Mouse (Mus musculus) erythroblast, embryonic 14.5 days (primary cell): ENCODE measurements around the gene Alpk1. TPM values are rescaled to one million over a fixed set of nuclear protein-coding genes. Genes with fewer than 3 reads are reported as not detected.

Experiments
- H3K27me3 ChIP-seq: 2 replicates; pipeline ENCODE4 v1.6.1; 2012; ENCODE audit warnings: inconsistent platforms; ENCODE audit not compliant: control insufficient read depth
- H3K36me3 ChIP-seq: 2 replicates; pipeline ENCODE4 v1.6.1; 2012; ENCODE audit warnings: mild to moderate bottlenecking, inconsistent platforms; ENCODE audit not compliant: control insufficient read depth
- H3K4me1 ChIP-seq: 2 replicates; pipeline ENCODE4 v1.6.1; 2012; ENCODE audit warnings: inconsistent platforms; ENCODE audit not compliant: control insufficient read depth
- H3K4me3 ChIP-seq: replicated peaks from 2 replicates; pipeline ENCODE3; 2012; ENCODE audit warnings: moderate library complexity, mild to moderate bottlenecking, inconsistent platforms
- H3K9me3 ChIP-seq: 2 replicates; pipeline ENCODE4 v1.6.1; 2012; ENCODE audit warnings: low read length, inconsistent platforms, mixed read lengths; ENCODE audit not compliant: control insufficient read depth
- GATA1 ChIP-seq: IDR thresholded peaks from 2 replicates; pipeline ENCODE4 v1.6.1; 2012; ENCODE audit warnings: low read length, inconsistent platforms, mixed read lengths
- TAL1 ChIP-seq: IDR thresholded peaks from 3 replicates; pipeline ENCODE4 v1.6.1; 2012; ENCODE audit warnings: low read length, inconsistent platforms, mixed read lengths
- polyA plus RNA-seq: library from polyadenylated mRNA; stranded (reverse); fragments of >175 nt; gene quantifications from 2 replicates; pipeline ENCODE4 v1.2.3, GENCODE M21; 2012

The Alpk1 gene
- not detected in 2 replicates for polyA plus RNA-seq

- no peak for TF ChIP-seq GATA1
- TF ChIP-seq TAL1 = no peak
- H3K4me1 ChIP-seq = peaks cover 8% of the 10 kb centered on the region
- peaks cover 6% of the 10 kb centered on the region for H3K9me3 ChIP-seq
- H3K27me3 ChIP-seq = no peaks in the 10 kb centered on the region; the same call in 1 of the 2 replicates
- H3K4me3 ChIP-seq = peak within 1 kb of the TSS; percentile 69
- H3K36me3 ChIP-seq = no peaks in the 10 kb centered on the region
These were observed at the start of gene Alpk1 for GRCm38 (mm10) chr3:127780021-127780644. TSS of gene Alpk1 (minus strand) at chr3:127780527.

DNA sequence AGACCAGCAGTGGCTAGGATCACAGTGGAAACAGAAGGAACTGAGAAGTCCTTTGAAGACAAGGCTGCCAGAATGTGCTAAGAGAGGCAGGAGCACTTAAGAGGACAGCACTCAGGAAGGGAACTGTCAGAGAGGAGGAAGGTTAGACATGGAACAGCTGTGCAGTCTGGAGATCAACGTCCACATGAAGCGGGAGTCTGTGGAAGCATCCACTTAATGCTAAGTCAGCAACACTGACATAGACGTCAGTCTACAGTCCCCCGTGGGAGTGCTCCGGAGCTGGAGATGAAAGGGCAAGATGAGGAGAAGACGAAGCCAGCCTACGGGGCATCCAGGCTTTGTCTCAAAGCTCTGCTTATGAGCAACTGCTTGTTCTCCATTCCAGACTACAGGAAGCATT is 46.8 kb upstream of the Alpk1 start:
- TF ChIP-seq GATA1 = no peak
- TF ChIP-seq TAL1 = no peak
- no peaks in the 10 kb centered on the region for H3K9me3 ChIP-seq
- H3K27me3 ChIP-seq = no peaks in the 10 kb centered on the region
- no peak overlapping the region for H3K4me3 ChIP-seq
- H3K36me3 ChIP-seq = peaks cover 49% of the 10 kb centered on the region
- H3K4me1 ChIP-seq = peaks cover 20% of the 10 kb centered on the region

DNA sequence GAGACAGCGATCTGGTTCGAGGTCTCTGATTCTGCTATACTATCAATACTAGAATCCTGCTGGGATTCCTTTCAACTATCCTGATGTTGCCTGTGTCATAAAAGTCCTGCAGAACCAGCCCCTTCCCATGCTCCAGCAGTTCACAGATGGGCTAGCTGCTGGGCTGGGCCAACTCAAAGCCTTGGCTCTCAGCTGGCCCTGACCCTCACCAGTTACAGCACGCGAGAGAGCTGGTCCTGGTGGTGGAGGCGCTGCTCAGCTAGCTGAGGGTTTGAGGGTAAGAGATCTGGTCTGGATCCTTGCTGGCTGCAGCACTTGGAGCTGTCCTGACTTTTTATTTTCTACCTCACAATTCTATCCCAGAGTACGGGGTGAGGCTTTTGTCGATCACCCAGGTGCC is 46.2 kb upstream of the Alpk1 start:
- Histone ChIP-seq H3K4me3 (no peak overlapping the region), H3K36me3 (peaks cover 50% of the 10 kb centered on the region), H3K9me3 (no peaks in the 10 kb centered on the region), H3K4me1 (peaks cover 19% of the 10 kb centered on the region), H3K27me3 (no peaks in the 10 kb centered on the region)
- TF ChIP-seq GATA1 = no peak
- no peak for TF ChIP-seq TAL1

DNA sequence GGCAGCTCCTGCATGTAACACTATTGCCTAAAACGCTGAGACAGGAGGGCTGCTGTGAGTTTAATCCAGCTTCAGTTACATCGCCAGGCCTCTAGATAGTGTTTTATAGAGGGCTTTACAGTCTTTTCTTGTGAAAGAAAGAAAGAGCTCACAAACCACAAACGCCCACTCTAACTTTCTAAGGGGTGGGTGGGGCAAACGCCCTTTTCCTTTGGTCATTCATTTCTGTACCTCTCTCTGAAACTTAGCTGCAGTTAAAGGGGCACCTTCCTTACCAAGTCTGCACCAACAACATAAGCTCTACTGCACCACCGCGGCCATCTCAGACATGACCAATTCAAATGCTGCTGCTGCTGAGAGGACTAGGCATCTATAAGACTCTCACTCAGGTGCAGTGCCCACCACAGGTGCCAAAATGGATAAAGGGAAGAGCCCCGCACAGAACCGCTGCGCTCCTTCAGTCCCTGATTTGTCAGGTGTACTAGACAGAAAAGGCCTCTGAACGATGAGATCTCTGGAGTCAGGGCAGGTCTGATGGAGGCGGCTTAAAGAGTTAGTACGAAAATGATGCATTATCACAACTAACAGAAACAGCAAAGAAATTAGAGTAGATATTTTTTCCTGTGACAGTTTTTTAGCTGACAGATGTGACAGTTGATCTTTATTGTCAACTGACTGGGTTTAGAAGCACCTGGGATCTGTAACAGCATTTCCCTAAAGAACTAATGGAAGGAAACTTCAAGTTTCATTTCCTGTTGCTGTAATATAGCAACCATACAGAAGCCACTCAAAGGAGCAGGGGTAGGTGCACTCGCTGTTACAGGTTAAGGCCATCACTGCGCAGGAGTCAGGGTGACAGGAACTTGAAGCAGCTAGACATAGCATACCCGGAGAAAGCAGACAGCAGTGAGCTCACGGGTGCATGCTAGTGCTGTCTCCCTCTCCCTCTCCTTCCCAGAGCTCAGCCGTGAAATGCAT is 43.8 kb upstream of the Alpk1 start:
- TF ChIP-seq GATA1 (no peak), TAL1 (no peak)
- no peaks in the 10 kb centered on the region for H3K9me3 ChIP-seq
- peaks cover 48% of the 10 kb centered on the region for H3K36me3 ChIP-seq
- H3K27me3 ChIP-seq = no peaks in the 10 kb centered on the region
- H3K4me3 ChIP-seq = no peak overlapping the region
- peaks cover 29% of the 10 kb centered on the region for H3K4me1 ChIP-seq

GRCm38 (mm10) chr3:127821209-127821608 is 40.9 kb upstream of the Alpk1 start:
- no peak for TF ChIP-seq GATA1
- no peak for TF ChIP-seq TAL1
- H3K27me3 ChIP-seq = no peaks in the 10 kb centered on the region
- peaks cover 59% of the 10 kb centered on the region for H3K36me3 ChIP-seq
- H3K4me3 ChIP-seq = no peak overlapping the region
- no peaks in the 10 kb centered on the region for H3K9me3 ChIP-seq
- peaks cover 33% of the 10 kb centered on the region for H3K4me1 ChIP-seq

DNA sequence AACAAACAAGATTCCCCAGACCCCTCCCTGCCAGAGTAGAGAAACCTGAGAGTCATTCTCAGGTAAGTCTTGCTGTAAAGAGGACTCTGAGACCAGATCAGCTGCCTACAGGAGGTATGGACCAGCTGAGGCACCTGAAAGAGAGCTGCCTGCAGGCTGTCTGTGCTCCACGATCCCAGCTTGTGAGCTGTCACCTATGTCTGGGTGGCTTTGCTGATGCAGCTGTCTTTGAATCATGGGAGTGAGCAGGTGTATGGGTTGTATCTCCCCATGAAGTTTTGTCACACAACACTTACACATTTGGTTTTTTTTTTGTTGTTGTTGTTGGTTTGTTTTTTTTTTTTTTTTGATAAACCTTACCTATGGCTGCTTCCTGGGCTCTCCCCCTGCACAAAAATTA is 40.1 kb upstream of the Alpk1 start:
- no peaks in the 10 kb centered on the region for H3K9me3 ChIP-seq
- TF ChIP-seq TAL1 = no peak
- TF ChIP-seq GATA1 = no peak
- H3K4me3 ChIP-seq = no peak overlapping the region
- H3K36me3 ChIP-seq = peaks cover 65% of the 10 kb centered on the region
- no peaks in the 10 kb centered on the region for H3K27me3 ChIP-seq
- peaks cover 33% of the 10 kb centered on the region for H3K4me1 ChIP-seq

GRCm38 (mm10) chr3:127818694-127819663 is 38.7 kb upstream of the Alpk1 start:
- Histone ChIP-seq H3K36me3 (peaks cover 67% of the 10 kb centered on the region), H3K27me3 (no peaks in the 10 kb centered on the region), H3K4me1 (peaks cover 23% of the 10 kb centered on the region)

DNA sequence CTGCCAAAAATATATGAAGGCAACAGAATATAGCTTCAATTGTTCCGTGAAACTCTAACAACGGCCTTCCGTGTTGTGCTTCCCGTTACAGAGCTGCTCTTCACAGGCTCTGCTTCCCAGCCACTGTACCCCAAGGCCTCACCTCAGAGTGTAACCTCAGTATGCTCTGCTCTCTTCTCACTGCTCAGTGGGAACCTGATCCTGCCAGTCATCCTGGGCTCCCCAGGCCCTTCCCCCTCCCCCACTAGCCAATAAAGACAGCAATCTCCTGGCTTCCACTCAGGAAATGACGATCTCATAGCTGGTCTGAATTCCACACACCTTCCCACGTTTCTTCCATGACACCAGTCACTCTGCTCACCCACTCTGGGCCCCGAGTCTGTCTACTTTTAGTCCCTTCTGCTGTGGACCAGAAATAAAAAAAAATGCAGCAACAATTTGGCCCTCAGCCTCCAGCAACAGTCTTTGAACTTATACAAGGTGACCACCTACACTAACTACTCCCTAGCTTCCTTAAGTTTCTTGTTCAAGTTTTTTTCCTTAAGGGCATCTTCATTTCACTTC is 36.9 kb upstream of the Alpk1 start:
- H3K36me3 ChIP-seq = peaks cover 78% of the 10 kb centered on the region
- H3K4me3 ChIP-seq = no peak overlapping the region
- peaks cover 22% of the 10 kb centered on the region for H3K4me1 ChIP-seq
- no peaks in the 10 kb centered on the region for H3K27me3 ChIP-seq
- H3K9me3 ChIP-seq = no peaks in the 10 kb centered on the region
- no peak for TF ChIP-seq GATA1
- no peak for TF ChIP-seq TAL1

More at GRCm38 (mm10) chr3:127818694-127819663, 38.7 kb upstream of the Alpk1 start:
- H3K4me3 ChIP-seq = no peak overlapping the region
- H3K9me3 ChIP-seq = no peaks in the 10 kb centered on the region
- TF ChIP-seq TAL1 (no peak), GATA1 (no peak)
